Mouse (Mus musculus) layer of hippocampus, adult 18-20 months (tissue): ENCODE measurements around the gene Adamtsl3. TPM values are rescaled to one million over a fixed set of nuclear protein-coding genes. Genes with fewer than 3 reads are reported as not detected.

ENCODE experiments used
- DNase-seq, 2 experiments: peaks; one replicate each; pipeline ENCODE4 v3.0.0; 2022; ENCODE audit warnings: low spot score in 2 of 2
- long read RNA-seq: library from polyadenylated mRNA; stranded (forward); transcript quantifications from one replicate; pipeline ENCODE4 v2.0.0, GENCODE M21; 2021
- total RNA-seq, 2 experiments: library from RNA; stranded (reverse); gene quantifications; 2 replicates each; pipeline ENCODE4 v1.2.3; 2021

Adamtsl3 gene
- total RNA-seq: 1 to 10 TPM; 2.0 to 2.2 TPM
- long read RNA-seq, partial matches to known transcripts: 0 of 2 reads
- long read RNA-seq, other reads (novel, unspliced or antisense): 2 of 2 reads

DNA sequence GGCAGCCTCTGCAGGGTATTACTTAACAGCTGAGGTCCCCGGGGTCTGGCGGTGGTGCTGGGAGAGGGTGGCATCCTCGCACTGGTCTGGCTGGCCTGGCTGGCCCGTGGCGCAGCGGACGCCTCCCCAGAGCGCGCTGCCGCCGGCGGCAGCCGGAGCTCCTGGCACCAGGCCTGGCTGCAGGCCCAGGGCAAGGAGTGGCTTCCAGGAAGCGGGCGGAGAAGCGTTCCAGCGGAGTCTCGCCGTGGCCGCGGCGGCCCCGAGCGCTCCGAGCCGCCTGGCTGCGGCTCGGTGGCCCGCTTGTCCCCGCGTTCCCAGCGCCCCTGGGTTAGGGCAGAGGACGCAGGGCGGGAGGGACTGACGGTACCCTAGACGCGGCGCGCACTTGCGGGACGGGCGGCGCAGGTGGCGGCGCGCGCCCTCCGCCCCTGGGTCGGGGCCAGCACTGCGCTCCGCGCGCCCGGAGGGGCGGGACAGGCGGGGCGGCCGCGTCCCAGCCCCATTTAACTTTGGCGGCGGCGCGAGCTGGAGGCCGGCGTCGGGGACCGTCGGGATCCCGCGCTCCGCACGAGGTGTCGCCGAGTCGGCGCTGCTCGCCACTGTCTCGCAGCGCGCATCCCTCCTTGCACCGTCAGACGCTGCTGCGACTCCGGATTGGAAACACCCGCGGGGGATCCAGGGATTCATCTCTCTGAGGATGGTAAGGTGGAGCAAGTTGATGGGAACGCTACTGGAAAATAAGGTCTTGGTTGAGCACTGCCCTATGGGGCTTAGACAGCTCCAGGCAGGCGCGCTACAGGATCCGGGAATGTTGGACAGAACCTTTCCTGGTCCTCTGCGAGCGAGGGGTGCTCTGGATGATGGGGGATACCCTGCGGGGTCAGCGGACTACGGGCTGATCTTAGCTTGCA lies at the start of gene Adamtsl3:
Gene Adamtsl3 (plus strand): TSS at position 484 of the 911 bp plus-strand sequence.
- peak in 1 of 2 experiments; percentile 9 for DNase-seq

GRCm38 (mm10) chr7:82287242-82287641 lies 48.3 kb upstream of the Adamtsl3 start:
- DNase-seq: no peak

DNA sequence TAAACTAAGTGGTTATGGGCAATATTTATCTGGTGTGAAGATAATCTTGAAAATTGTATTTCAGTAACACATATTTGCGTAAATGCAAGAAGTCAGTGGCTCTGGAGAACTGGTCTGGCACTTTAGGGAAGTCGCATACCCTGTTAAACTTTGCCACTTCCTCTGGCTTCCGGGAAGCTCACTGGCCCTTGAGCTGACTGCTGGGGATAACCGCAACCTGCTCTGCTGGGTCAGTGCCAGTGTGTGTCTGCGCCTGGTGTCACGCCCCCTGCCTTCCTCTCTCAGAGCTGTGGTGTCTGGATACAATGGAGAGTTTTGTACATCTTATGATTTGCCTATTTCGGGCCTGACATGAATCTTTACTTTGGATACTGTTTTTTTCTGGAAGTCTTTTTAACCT lies 42.1 kb upstream of the Adamtsl3 start:
- no peak for DNase-seq

DNA sequence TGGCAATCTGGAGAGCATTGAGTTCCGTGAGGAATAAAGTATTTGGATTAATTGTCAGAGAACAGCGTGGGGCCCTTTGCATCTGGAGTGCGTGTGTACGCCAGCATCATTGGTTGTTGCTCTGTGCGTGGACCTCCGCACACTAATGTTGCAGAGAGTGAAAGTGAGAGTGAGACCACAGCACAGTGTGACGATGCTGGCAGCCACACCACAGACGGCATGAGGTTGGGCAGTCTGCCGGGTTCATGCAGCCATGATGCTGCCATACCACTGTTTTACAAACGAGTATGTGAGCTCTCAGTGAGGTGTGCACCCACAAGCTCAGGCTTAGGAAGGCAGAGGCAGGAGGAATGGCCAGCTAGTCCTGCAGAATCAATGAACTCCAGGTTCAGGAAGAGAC lies 41.4 kb upstream of the Adamtsl3 start:
- DNase-seq: no peak

- no peak for DNase-seq
Measured at GRCm38 (mm10) chr7:82294611-82295010, 40.9 kb upstream of the Adamtsl3 start.

GRCm38 (mm10) chr7:82308398-82308797 lies 27.1 kb upstream of the Adamtsl3 start:
- no peak for DNase-seq

DNA sequence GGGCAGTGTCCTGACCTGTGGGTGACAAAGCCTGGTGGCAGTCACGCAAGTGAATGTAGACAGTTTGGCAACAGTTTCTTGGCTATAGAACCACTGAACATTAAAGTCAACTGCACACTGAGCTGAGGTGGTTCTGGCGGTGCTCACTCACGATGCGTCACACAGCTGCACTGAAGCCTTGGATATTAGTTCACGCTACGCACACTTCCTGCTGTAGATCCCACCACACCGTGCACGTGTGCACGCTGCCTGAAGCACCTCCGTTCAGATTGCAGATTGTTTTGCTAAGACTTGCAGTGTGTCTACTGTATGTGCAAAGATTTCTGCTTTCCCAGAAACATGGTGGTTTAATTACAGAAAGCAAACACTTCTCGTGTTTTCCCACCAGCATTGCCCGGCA lies 17.0 kb upstream of the Adamtsl3 start:
- no peak for DNase-seq

GRCm38 (mm10) chr7:82326616-82327015 lies 8.9 kb upstream of the Adamtsl3 start:
- no peak for DNase-seq

DNA sequence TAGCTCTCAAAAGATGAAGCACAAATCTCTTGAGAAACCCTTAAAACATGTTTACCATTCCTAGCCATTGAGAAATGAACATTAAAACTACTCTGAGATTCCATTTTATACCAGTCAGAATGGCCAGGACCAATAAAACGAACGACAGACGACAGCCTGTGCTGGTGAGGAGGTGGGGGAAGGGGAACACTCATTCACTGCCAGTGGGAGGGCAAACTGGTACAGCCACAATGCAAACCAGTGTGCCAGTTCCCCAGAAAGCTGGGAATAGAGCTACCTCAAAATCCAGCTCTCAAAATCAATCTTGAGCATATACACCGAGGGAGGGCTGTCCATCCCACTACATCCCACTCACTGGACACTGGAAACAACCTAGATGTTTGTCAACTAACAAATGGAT lies 8.3 kb upstream of the Adamtsl3 start:
- no peak for DNase-seq

GRCm38 (mm10) chr7:82327881-82328280 lies 7.6 kb upstream of the Adamtsl3 start:
- DNase-seq: no peak

- no peak for DNase-seq
Measured at GRCm38 (mm10) chr7:82329831-82330230, 5.7 kb upstream of the Adamtsl3 start.

DNA sequence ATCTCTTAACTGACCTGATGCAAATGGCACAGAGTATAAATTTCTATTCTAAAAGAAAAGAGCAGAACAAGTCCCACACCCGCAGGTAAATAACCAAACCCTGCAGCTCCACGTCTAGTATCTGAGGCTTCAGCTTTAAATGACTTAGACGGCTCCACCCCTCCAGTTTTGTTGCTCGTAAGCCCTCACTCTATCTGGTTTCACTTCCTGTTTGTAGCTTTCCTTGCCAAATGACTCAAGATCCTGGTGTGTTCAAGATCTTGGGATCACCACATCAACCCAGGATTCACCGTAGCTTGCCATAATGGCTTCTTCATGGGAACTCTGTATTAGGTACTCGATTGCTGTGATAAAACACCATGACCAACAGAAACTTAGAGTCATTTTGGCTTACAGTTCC lies 4.6 kb upstream of the Adamtsl3 start:
- no peak for DNase-seq

DNA sequence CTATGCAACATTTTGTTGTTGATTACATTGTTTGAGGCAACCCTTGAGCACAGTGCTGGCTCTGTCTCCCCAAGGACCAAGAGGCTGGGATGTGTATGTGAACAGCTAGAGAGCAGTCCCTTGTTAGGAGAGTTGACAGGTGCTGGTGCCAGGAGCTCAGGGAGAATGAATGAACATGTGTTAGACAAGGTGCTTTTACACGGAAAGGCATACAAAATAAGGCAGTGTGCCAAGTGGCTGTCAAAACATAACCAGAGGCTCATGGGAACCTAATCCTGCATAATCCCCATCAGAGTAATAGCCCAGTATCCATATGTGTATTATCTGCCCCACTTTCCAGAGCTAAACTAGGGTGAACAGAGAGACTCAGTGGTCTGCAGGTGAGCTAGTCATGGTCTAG lies 1.5 kb upstream of the Adamtsl3 start:
- no peak for DNase-seq

- no peak for DNase-seq
Measured at GRCm38 (mm10) chr7:82336132-82336531, 638 bp downstream of the Adamtsl3 start.

- no peak for DNase-seq
Measured at GRCm38 (mm10) chr7:82338121-82338520, 2.6 kb downstream of the Adamtsl3 start.

DNA sequence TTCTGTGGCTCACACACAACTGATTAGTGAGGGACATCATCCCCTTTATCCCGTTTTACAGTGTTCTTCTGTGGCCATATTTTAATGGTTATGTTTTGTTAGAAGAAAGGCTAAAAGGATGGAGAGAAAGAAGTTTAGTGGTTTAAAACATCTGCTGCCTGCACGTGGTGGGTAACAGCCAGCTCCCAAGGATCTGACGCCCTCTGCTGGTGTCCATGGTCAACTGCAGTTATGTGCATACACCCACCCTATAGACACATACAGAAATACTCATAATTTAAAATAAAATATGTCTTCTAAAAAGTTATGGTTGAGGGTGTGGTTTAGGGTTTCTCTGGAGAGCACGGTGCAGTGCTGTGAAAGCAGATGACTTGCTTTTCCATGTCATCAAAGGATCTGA lies 3.0 kb downstream of the Adamtsl3 start:
- no peak for DNase-seq

GRCm38 (mm10) chr7:82339214-82339613 lies 3.7 kb downstream of the Adamtsl3 start:
- DNase-seq: no peak

DNA sequence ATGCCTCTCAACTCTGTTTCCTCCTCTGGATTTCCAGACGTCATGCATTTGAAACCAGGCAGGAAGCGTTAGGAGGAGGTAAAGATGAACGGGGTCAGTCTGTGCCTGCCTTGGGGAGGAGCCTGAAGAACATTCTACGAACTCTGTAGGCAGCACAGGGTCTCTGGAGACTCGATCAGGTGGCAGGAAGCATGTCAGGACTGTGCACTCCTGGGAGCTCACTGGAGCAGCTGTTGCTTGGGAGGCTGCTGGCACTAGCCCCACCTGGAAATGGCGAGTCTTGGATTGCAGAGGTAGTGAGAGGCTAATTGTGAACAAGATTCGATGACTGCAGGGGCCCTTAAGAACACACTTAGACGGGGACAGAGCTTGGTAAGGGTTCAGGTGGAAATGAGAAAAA lies 6.0 kb downstream of the Adamtsl3 start:
- DNase-seq: no peak

- no peak for DNase-seq
Measured at GRCm38 (mm10) chr7:82346706-82347105, 11.2 kb downstream of the Adamtsl3 start.

DNA sequence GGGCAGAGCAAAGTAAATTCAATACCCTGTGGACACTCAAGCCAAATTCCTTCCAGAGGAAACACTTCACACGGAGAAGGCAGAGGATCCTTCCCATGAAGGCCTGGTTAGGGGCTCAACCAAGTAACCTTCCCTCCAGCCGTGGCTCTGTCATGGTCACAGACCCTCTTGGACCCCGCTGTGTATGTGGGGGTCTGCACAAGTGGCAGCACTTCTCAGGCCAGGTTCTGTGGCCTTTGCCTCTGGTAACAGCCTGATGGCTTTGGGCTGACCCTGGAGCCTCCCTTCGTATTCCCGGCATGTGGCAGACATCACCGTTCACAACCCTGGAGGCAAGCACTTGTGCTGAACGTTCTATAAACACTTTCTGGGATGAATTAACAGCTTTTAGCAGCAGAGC lies 14.3 kb downstream of the Adamtsl3 start:
- no peak for DNase-seq

GRCm38 (mm10) chr7:82350421-82350820 lies 14.9 kb downstream of the Adamtsl3 start:
- no peak for DNase-seq

DNA sequence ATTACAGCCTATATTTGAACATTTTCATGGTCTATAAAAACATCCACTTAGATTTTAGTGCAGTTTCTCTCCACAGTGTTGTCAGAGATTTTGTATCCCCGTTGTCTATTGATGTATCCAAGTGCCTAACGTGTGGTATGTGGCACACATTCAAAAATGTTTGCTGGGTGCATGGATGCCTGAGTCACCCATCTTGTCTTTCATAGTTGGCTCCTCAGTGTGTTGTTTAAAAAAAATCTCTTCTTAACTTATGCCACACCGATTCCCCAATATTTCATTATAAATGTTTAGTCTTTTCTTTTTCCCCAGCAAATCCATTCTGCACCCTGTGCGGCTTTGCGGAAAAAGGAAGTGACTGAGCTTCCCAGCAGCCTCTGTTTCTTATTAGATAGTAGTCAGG lies 23.7 kb downstream of the Adamtsl3 start:
- DNase-seq: no peak

DNA sequence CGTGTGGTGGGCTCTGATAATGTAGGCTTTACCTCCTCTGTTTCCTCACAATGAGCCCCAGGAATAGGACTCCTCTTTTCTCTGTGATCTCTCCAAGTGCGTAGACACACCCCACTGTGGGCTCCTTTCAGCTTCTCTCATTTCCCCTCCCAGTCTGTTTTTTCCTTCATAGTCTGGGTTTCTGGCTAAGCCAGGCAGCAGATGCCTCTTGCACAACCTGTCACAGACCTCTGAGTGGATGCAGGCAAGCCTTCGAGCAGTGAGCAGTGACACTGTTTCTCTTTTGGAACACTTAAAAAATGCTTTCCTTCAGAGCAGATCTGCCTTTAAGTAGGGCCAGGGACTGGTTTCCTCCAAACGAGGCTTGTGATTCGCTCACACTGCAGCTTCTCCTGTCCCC lies 24.2 kb downstream of the Adamtsl3 start:
- DNase-seq: no peak
